Mouse (Mus musculus) cerebellum, adult 18-20 months (tissue): ENCODE data around the gene Pgls.

Experiments used
- DNase-seq, 2 experiments: peaks; one replicate each; pipeline ENCODE4 v3.0.0; 2021

Gene Pgls

DNA sequence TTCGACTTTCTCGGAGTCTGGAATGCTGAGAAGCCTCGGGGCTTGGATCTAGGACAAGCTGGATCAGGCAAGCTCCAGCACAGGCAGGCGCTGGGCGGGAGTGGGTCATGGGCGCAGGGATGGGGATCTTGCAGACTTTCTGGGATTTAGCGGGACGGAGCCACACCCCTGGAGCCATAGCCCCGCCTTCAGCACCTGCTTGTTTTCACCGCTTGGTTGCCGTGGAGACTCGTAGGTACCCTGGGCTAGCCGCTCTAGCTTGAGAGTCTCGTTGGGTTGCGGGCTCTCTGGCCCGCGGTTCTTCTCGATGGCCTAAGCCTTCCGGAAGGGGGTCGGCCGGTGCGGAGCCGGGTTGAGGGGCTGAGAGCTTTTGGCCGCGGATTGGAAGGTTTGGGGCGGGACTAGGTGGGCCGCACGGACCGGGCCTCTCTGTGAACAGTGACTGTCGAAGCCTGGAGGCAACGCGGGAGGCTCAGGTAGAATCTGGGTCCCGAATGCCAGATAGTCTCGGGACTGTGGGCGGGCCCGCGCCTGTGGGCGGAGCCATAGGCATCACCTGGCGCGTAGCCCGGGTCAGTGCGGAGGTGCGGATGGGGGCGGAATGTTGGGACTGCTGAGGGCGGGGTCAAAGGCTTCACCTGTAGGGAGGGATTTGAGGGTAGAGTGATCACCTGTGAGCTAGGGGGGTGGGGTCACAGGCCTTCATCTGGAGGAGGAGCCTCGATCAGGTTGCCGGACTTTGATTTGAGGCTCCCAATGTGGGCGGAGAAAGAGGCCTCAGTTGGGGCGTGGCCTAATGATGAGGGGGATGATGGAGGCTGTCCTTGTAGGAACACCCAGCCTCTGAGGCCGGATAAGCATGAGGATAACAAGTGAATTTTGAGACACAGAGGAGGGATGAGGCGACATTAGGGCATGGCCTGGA is 22.3 kb upstream of the Pgls start:
- peak; percentile 94 to 96 for DNase-seq

DNA sequence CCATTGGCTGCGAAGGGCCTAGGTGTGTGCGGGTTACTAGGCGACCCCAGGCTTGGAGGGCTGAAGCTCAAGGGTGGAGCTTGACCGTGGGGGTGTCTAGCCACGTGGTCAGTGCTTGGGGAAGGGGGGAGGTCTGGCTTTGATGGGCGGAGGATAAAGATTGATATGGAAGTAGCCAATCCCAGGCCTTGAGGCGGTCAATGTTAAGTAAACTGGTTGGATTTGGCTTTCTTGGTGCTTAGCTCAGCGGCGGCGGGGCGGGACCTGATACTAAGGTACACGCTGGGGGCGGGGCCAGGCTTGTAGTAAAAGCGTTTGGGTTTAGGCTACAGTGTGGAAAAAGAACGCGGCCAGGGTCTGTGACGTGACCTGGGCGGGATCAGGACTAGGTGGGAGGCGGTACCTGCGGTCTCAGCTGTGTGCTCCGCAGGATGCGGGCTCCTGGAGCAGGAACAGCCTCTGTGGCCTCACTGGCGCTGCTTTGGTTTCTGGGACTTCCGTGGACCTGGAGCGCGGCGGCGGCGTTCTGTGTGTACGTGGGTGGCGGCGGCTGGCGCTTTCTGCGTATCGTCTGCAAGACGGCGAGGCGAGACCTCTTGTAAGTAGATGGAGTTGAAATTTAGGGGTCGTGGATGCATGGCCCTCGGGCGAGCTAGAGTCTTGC is 21.6 kb upstream of the Pgls start:
- peak; percentile 96 to 98 for DNase-seq

DNA sequence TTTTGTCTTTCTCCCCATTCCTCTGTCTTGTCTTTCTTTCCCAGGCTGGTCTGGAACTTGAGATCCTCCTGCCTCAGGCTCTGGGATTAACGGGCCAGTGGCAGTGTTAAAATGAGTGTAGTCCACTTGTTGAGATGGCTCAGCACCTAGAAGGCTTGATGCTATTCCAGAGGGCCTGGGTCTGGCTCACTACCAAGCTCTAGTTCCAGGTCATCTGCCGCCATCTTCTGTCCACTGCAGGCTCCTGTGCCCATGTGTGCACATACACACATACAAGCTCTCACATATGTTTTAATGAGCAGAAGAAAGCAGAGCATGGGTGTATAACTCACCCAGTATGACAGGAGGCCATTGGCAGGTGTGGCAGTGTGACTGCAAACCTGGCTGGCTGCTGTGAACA is 19.9 kb upstream of the Pgls start:
- peak; percentile 31 to 36 for DNase-seq

DNA sequence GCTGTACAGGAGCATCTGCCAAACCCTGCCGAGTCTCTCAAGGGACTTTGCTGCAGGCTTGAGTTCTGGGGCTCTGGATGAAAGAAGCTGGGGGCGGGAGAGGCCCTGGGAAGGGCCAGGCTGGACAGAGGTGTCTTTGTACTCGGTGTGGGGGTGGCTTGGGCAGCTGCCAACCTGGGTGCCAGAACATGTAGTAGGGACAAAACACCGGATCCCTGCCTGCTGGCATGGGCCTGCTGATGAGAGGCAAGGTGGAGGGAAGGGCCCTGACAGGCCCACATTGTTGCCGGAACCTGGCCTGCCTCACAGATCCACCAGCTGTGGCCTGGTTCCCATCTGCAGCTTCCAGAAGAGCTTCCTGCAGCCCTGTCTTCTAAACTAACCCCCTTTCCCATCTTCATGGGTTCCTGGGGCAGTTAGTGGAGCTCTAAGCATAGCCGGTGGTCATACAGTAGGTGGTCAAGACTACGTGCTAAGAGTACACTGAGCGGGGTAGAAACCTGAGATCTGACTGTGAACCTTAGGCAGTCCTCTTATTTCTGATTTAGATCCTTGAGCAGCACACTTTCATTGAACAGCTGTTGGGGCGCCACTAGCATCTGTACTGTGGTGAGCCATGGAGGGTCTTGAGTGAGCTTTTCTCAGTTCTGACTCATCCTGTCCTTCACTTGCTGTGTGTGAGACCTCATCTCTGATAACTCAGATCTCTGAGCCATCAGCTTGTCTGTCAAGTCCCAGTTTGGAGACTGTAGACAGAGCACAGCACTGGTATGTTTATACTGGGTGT is 18.9 kb upstream of the Pgls start:
- DNase-seq: peak; percentile 64 to 69

DNA sequence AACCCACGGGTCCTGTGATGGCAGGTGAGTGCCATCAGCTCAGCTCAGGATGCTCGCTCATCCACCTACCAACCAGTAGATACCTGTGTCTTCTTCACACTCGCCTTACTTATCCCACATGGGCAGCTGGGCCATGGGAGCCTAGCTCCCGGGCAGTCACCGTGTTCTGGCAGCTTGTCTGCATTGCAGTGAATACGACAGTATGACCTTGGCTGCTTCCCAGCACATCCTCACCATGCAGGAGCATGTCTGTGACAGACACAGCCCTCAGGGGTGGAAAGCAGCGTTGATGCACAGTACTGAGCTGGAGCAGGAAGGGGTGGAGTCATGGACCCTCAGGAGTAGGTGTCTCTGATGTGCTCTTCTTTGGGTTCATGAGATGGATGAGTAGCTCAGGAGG is 17.6 kb upstream of the Pgls start:
- peak in 1 of 2 experiments; percentile 26 for DNase-seq

DNA sequence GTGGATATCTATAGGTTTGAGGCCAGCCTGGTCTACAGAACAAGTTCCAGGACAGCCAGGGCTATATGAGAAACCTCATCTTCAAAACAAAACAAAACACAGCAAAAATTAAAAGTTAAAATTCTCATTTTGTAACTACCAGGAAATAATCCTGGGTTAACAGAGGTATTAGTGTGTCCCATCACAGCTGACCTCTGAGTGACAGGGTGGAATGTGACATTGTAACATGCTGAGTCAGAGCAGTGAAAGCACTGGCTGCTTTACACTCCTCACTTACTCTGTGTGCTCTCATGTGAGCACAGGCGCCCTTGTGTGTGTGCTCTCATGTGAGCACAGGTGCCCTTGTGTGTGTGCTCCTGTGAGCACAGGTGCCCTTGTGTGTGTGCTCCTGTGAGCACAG is 17.0 kb upstream of the Pgls start:
- DNase-seq: no peak

DNA sequence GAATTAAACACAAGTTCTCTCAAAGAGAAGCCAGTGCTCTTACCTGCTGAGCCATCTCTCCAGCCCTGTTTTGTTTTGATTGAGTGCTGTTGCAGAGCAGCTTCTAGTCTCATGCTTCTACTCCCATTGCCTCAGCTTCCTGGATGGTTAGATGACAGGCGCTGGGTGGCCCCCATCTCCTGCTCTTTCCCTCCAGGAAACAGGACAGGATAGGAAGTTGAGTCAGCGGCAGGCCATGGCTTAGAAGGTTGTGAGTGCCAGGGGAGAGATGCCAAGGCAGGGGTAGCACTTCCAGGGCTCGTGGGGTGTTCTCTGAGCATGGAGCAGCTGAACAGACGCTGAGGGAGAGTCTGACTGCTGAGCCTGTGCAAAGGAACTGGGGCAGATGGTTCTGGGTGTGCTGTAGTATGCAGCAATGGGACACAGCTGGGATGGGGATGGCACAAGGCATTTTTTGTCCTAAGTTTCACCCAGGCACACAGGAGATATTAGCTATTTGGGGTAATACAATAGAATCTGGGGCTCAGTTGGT is 14.1 kb upstream of the Pgls start:
- DNase-seq: peak in 1 of 2 experiments; percentile 22

DNA sequence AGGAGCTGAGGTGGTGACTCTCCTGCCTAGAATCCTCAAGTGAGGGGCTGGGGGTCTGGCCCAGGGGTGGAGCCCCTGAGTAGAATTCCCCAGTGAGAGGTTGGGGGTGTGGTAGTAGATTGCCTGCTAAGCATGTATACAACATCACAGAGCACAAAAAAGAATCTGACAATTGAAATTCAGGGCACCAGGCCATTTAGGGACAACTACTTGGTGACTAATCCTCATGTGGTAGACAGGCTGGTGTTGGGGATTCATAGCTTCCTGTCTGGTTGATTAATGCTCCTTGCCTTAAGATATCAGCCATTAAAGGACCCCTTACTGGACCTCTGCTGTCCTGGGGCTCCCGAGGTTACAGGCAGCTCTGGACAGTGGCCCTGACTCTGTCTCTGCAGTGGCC is 13.0 kb upstream of the Pgls start:
- no peak for DNase-seq

DNA sequence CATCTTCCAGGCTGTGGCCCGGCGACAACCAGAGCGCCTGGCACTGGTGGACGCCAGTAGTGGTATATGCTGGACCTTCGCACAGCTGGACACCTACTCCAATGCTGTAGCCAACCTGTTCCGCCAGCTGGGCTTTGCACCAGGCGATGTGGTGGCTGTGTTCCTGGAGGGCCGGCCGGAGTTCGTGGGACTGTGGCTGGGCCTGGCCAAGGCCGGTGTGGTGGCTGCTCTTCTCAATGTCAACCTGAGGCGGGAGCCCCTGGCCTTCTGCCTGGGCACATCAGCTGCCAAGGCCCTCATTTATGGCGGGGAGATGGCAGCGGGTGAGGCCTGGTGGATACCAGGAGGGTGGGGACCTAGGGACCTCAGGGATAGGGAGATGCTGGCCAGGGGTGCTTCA is 12.5 kb upstream of the Pgls start:
- no peak for DNase-seq

DNA sequence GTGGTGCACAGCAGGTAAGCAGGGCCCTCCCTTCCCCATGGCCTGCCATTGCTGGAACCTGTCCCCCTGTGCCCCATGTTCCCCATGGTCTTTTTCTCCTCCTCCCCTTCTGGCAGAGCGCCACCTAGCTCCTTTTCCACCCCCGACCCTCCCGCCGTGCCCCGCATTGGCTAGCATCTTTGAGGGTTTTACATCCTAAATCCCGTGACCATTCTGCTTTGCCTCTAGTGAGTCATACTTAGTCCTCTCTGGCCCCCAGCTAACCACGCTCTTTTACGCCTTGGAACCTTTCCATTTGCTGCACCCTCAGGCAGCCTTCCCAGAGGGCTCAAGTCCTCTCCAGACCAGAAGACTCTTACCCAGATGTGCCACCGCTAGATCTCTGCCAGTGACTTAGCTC is 11.8 kb upstream of the Pgls start:
- no peak for DNase-seq

DNA sequence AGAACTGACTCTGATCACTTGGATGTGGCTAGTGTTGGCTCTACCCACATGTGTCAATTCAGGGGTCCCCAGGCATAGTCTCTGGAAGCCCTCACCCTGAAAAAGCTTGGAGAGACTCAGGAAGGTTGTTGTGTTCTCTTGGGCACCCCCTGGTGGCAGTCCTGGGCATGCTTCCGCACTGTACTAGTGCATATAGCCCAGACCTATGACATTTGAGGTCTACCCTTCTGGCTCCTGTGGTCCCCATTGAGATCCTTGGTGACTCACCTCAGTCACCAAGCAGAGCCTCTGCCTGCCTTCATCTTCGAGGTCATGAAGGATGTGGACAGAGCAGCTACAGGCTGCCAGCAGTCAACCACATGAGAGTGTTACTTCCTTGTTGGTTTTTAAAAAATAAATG is 5.1 kb upstream of the Pgls start:
- no peak for DNase-seq

DNA sequence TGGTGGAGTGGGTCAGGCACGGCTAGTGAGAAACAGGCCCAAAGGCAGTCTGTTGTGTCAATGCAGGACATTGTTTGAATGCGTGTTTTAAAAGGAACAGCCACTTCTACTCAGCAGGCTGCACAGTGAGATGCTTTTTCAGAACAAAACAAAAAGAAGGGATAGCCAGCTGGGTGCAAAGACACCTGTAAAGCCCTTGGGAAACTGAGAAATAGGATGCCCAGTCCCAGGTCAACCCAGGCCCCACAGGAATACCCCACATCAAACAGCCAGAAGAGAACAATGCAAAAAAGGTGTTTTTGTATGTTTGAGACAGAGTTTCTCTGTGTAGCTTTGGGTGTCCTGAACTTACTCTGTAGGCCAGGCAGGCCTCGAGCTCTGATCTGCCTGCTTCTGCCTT is 3.2 kb upstream of the Pgls start:
- DNase-seq: no peak

DNA sequence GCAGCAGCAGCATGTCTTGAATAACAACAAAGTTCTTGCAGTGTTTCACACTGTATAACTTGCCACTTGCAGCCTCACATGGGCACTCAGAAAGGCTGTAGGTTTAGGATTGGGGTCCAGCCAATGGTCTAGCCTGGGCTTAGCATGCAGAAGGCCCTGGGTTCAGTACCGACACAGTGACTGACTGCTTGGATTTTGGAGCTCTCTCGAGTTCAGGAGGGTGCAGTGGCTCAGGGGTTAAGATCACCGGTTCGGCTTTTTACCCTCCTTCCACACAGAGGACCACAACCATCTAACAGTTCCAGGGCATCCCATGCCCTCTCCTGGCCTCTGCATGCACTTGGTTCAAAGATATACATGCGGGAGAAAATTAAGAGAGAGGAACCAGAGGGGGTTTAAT is 959 bp upstream of the Pgls start:
- DNase-seq: no peak

DNA sequence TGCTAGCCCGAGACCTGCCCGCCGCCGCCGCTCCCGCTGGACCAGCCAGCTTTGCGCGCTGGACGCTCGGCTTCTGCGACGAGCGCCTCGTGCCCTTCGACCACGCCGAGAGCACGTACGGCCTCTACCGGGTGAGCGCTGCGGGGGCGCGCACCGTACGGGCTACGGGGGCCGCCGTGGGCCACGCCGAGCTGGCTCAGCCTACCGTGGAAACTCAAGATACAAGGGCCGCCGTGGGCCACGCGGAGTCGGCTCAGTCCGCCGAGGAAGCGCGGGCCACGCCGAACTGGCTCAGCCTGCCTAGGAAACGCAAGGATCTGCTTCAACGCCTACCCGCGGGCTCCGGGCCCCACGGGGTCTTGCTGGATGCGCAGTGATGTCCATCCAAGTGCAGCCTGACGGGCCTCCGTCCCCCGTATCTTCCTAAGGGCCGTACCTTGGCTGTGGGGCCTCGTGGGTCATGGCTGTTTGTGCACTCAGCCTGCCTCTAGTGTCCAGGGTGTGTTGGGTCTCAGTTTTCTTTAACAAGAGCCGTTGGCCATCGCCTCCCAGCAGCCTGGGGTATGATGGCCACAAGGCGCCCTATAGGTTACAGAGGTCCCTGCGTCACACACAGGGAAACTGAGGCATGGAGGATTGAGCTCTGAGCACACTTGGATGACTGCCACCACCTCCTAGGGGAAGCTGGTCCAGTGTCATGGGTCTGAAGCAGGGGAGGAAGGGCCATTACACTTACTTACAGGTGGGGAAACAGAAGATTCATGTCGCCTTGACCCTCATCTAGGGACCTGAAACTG is 596 bp downstream of the Pgls start:
- DNase-seq: peak; percentile 85 to 95

DNA sequence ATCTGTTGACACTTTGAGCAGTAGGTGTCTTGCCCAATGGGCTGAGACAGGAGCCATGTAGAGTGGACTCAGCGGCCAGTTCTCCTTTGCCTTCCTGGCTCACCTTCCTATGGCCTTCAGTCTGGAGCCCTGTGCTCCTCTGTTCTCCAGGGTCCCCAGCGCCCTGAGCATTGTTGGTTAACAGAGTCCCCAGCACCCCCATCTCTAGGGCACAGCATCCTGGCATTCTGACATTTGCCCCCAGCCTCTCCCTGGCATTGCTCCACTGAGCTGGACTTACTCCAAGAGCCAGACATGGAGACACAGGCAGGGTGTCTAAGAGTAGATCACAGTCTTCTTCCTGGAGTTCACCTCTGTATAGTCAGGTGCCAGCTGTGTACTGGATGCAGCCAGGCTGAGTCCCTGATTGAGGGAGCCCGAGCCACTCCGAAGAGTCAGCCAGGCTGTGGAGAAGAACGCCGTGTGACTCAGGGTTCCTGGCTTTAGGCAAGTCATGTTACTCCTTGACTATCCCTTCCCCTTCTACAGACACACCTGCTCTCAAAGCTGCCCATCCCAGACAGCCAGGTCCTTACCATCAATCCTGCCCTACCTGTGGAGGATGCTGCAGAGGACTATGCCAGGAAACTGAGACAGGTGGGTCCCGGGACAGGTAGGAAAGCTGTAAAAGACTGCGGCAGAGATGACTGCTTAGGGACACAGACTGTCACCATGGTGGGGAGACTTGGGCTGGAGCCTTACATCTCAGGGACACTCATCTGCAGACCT is 1.8 kb downstream of the Pgls start:
- DNase-seq: no peak

DNA sequence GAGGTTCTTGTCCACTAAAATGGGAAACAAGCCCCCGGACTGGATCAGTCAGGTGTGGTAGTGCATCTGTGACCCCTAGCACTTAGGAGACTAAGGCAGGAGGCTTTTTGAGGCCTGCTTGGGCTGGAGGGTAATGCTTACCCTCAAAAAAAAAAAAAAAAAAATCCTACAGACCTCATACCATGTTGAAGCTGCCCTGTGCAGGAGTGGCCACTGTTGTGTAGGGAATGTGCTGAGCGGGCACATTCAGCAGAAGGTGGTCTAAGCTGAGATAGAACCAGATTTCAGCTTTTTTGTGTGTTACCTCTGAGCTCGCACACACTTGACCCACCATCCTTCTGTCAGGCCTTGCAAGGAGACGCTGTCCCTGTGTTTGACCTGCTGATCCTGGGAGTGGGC is 2.3 kb downstream of the Pgls start:
- no peak for DNase-seq

DNA sequence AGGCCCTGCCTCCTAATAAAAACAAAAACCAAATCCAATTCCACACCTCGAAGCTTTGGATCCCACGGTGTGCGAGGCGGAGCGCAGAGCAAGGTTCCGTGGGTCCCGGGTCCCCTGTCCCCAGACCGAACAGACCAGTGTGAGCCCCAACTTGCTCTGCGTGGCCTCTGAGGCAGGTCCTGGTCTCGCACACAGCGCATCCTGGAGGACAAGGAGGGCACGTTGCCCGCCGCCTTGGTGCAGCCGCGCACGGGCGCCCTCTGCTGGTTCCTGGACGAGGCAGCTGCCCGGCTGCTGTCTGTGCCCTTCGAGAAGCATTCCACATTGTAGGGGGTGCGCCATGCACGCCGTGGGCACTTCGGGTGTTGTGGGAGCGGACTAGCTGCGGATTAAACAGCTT is 3.9 kb downstream of the Pgls start:
- DNase-seq: peak; percentile 90 to 98

DNA sequence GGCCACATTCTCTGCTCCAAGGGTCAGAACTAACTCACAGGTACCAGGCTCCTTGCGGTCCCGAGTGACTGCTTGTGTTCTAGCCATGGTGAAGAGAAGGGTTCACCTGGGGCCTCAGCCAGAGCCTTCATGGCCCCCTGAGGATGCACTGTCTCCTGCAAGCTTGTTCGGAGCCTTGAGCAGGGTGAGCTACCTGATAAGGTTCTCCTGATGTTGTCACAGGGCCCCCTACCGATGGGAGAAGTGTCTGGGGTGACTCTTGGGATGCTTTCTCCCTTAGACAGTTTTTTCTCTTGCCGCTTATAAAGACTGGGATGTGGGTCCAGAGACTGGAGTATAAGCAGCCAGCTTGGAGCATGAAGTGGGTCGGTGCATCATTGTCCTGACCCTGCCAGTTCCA is 4.4 kb downstream of the Pgls start:
- DNase-seq: no peak

DNA sequence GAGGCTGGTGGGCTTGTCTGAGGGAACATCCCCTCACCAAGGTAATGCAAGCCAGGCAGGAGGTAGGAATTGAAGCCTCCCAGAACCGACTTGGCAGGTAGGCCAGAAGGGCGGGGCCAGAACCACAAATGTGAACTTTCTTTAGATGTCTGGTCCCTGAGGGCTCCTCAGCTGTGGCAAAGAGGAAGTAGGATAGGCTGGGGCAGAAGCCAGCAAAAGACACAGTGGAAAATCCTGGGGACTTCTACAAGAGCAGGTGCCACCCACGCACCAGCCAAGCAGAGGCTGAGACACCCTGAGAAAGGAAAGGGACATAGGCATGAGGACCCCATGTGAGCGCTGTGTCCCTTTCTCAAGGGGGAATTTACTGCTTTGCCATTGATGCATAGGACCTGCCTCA is 4.8 kb downstream of the Pgls start:
- no peak for DNase-seq

DNA sequence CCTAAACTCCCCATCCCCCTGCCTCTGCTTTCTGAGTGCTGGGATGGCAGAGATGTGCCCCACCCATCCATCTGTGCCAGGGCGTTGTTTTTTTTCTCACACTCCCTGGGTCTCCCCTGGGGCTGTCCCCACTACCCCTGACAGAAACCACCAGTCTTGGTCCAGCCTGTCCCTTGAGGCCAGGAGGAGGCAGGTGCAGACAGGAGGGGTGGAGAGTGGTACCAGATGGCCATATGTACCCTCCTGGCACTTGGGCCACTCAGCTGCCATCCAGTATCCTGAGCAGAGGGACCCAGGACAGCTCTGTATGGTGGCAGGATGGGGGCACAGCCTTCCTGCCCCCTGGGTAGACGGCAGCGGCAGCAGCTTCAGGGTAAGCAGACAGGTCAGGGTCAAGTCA is 5.5 kb downstream of the Pgls start, which contains the start of gene Fam129c:
Gene Fam129c, plus strand, starts transcription at position 198 of the 400 bp plus-strand sequence.
- DNase-seq: no peak

DNA sequence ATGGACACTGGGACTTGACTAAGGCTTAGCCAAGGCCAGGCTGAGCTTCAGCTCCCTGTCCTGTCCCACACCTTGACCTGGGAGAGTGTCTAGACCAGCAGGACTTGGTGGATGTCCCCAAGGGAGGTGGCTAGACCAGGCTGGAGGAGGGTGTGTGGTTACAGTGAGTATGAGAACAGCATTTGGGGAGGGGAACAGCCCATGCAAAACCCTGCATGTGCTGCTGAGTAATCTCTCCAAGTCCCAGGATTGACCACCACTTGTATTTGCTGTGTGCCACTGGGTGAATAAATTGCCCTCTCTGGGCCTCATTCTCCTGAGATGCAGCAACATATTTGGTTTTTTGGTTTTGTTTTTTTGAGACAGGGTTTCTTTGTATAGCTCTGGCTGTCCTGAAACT is 6.4 kb downstream of the Pgls start:
- DNase-seq: no peak

DNA sequence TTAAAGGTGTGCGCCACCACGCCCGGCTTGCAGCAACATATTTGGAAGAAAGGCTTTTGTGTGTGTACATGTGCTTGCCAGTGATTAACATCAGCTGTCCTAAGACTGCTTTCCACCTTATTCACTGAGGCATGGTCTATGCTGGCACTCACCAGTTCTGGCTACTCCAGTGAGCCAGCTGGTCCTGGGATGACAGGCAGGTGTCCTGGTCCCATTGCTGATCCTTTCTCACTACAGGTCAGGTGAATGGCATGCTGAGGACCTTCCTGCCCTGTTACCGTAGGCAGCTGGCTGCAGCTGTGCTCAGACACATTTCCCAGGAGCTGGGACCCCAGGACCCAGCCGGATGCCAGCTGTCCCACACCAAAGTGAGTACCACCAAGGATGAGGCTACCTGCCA is 6.9 kb downstream of the Pgls start:
- DNase-seq: no peak
